Mouse (Mus musculus) C2C12 (cell line): Measurements from ENCODE around the gene Caskin2. TPM values are rescaled to one million over a fixed set of nuclear protein-coding genes. Genes with fewer than 3 reads are reported as not detected.

ENCODE experiments used
- H3K27me3 ChIP-seq: one replicate; pipeline ENCODE4 v1.6.1; 2011; ENCODE audit not compliant: control insufficient read depth, insufficient read depth, insufficient read length
- H3K36me3 ChIP-seq: one replicate; pipeline ENCODE4 v1.6.1; 2011; ENCODE audit not compliant: control insufficient read depth, insufficient read depth
- H3K4me3 ChIP-seq: one replicate; pipeline ENCODE4 v1.5.1; 2011; ENCODE audit warnings: mild to moderate bottlenecking, control low read depth; ENCODE audit not compliant: poor library complexity, insufficient read depth, severe bottlenecking
- H3K79me2 ChIP-seq: one replicate; pipeline ENCODE4 v1.6.1; 2011; ENCODE audit not compliant: control insufficient read depth, insufficient read depth
- H3K79me3 ChIP-seq: one replicate; pipeline ENCODE4 v1.6.1; 2011; ENCODE audit warnings: low read depth, control low read depth
- H3ac ChIP-seq: one replicate; pipeline ENCODE3; 2011; ENCODE audit warnings: low read depth; ENCODE audit not compliant: control insufficient read depth, insufficient read length
- CEBPB ChIP-seq: IDR thresholded peaks from one replicate; pipeline ENCODE4 v1.6.1; 2011; ENCODE audit warnings: low read depth, mild to moderate bottlenecking, control low read depth, moderate library complexity
- CTCF ChIP-seq: IDR thresholded peaks from one replicate; pipeline ENCODE4 v1.5.1; 2011; ENCODE audit not compliant: control insufficient read depth, insufficient read depth, insufficient read length
- FOSL1 ChIP-seq: IDR thresholded peaks from one replicate; pipeline ENCODE4 v1.8.0; 2011; ENCODE audit warnings: mild to moderate bottlenecking, low read length; ENCODE audit not compliant: poor library complexity, insufficient read depth, severe bottlenecking
- MAX ChIP-seq: IDR thresholded peaks from one replicate; pipeline ENCODE4 v1.6.1; 2011; ENCODE audit warnings: mild to moderate bottlenecking, control low read depth
- MYOD1 ChIP-seq: IDR thresholded peaks from one replicate; pipeline ENCODE4 v1.6.1; 2011; ENCODE audit warnings: low read depth; ENCODE audit not compliant: control insufficient read depth, insufficient read length
- MYOG ChIP-seq: IDR thresholded peaks from one replicate; pipeline ENCODE4 v1.6.1; 2011; ENCODE audit not compliant: control insufficient read depth, insufficient read length; ENCODE audit errors: extremely low read depth
- USF1 ChIP-seq: IDR thresholded peaks from one replicate; pipeline ENCODE4 v1.6.1; 2011; ENCODE audit warnings: low read depth, mild to moderate bottlenecking, control low read depth, moderate library complexity
- polyA plus RNA-seq: library from polyadenylated mRNA; unstranded; fragments of >200 nt; fragmentation: generic; extraction: Trizol; gene quantifications from one replicate; pipeline ENCODE4 v1.2.1, GENCODE M21; 2012; ENCODE audit warnings: missing spikeins

Gene Caskin2
- polyA plus RNA-seq, 1 experiment: 7.3 TPM

DNA sequence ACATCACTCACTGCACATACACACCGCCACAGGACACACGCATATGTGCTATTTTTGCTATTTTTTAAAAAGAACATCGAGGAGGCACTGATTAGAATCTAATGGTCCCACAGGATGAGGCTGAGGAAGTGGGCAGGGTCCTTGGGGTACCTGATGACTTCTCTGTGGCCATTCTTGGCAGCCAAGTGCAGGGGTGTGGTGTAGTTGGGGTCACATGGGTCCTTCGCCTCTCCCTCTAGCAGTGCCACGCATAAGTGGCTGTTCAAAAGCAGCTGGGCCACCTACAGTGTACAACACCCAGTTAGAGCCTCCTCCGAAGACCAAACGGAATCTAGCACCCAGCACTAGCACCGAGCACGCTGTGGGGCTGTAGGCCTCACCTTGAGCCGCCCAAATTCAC, 7.3 kb downstream of the Caskin2 start:
- Histone ChIP-seq H3ac (no peak overlapping the region), H3K36me3 (peaks cover 24% of the 10 kb centered on the region), H3K79me2 (no peaks in the 10 kb centered on the region), H3K4me3 (no peak overlapping the region), H3K27me3 (no peaks in the 10 kb centered on the region), H3K79me3 (no peaks in the 10 kb centered on the region)
- TF ChIP-seq CTCF (no peak), MYOD1 (no peak), USF1 (no peak), CEBPB (no peak), FOSL1 (no peak), MAX (no peak), MYOG (no peak)

DNA sequence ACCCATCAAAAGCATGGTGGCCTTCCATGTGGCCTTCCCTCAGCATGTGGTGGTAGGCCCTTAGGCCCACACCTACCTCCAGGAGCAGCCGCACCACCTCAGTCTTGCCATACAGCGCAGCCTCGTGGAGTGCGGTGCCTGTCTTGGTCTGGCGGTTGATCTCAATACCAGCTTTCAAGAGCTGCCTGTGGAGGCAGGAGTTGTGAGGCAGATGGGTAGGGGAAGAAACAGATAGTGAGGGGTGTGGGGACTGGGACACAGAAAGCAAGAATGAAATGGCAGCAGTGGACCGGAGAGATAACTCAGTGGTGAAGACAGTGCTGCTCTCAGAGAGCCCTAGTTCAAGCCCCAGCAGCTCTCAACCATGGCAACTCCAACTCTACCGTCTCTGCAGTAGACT, 8.4 kb downstream of the Caskin2 start:
- H3K36me3 ChIP-seq: peaks cover 26% of the 10 kb centered on the region
- no peaks in the 10 kb centered on the region for H3K79me3 ChIP-seq
- H3ac ChIP-seq: no peak overlapping the region
- no peak overlapping the region for H3K4me3 ChIP-seq
- TF ChIP-seq CTCF (no peak), MYOD1 (no peak), MAX (no peak), CEBPB (no peak), USF1 (no peak), FOSL1 (no peak), MYOG (no peak)
- H3K27me3 ChIP-seq: no peaks in the 10 kb centered on the region
- no peaks in the 10 kb centered on the region for H3K79me2 ChIP-seq

DNA sequence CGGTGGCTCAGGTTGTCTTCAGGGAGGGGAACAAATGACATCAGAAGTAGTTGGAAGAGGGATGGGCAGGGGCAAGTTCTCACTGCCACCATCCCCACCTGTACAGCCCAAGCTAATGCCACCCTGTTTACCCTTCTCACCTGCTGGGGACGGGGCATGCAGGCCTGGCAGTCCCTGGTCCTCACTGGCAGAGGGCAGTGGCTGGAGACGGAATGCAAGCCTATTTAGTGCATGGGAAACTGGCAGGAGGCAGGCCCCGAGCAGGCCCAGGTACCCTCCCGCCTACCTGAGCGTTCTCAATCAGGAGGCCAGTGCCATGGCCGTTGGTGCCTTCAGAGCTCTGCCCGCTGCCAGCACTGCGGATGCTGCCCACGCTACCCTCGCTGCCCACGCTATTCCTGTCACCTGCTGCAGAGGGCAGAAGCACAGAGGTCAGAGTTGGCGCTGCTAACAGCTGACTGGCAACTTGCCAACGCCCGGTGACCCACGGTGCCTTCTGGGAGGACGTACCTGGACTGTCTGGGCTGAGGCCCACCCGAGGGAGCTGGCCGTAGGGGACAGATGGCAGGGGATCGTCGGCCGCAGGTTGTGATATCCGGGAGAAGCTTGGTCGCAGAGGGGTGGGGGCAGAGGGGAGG, 10.2 kb downstream of the Caskin2 start:
- Histone ChIP-seq H3K36me3 (peaks cover 40% of the 10 kb centered on the region), H3K79me2 (no peaks in the 10 kb centered on the region), H3ac (no peak overlapping the region), H3K79me3 (no peaks in the 10 kb centered on the region), H3K4me3 (no peak overlapping the region), H3K27me3 (no peaks in the 10 kb centered on the region)
- no peak for TF ChIP-seq FOSL1
- no peak for TF ChIP-seq CTCF
- TF ChIP-seq MYOG: no peak
- no peak for TF ChIP-seq MAX
- no peak for TF ChIP-seq MYOD1

DNA sequence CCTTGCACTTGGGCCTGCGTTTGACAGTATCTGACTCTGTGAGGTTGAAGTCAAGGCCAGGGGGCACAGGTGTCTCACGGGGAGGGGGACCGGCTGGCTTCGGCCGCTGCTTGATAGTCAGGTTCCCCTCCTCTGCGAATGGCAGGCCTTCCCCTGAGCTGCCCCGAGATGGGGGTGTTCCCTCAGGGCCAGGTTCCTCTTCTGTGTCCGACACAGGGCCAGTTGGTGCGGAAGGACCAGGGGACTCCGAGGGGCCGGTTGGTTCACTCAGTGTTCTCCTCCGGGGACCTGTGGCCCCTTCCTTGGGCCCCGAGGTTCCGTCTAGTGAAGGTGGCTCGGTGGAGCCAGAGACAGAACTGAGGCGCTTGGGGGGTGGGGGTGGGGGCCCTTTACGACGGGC, 12.5 kb downstream of the Caskin2 start:
- H3ac ChIP-seq: no peak overlapping the region
- no peaks in the 10 kb centered on the region for H3K27me3 ChIP-seq
- TF ChIP-seq USF1: no peak
- TF ChIP-seq CTCF: no peak
- TF ChIP-seq CEBPB: no peak
- no peak for TF ChIP-seq MAX
- TF ChIP-seq MYOD1: no peak
- no peak for TF ChIP-seq FOSL1
- no peak for TF ChIP-seq MYOG
- no peaks in the 10 kb centered on the region for H3K79me2 ChIP-seq
- no peak overlapping the region for H3K4me3 ChIP-seq
- peaks cover 40% of the 10 kb centered on the region for H3K36me3 ChIP-seq
- no peaks in the 10 kb centered on the region for H3K79me3 ChIP-seq

DNA sequence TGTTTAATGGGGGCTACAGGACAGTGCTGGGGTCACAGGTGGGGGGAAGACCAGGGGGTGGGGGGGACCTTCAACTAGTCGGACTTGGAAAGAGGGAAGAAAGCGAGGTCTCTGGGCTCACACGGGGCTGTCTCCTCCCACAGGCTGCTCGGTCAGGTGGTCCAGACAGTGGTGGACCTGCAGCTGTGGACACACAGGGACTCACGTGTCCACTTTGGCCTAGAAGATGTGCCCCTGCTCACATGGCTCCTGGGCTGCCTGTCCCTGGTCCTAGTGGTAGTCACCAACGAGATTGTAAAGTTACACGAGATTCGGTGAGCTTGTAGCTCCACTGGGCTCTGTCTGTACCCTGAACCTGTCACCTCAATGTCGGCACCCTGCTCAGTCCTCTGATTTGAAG, 15.8 kb downstream of the Caskin2 start:
- no peaks in the 10 kb centered on the region for H3K79me3 ChIP-seq
- no peak overlapping the region for H3K4me3 ChIP-seq
- H3K79me2 ChIP-seq: no peaks in the 10 kb centered on the region
- H3ac ChIP-seq: no peak overlapping the region
- peaks cover 25% of the 10 kb centered on the region for H3K36me3 ChIP-seq
- no peaks in the 10 kb centered on the region for H3K27me3 ChIP-seq
- TF ChIP-seq FOSL1: no peak
- TF ChIP-seq MAX: no peak
- TF ChIP-seq CTCF: no peak
- no peak for TF ChIP-seq MYOD1
- TF ChIP-seq USF1: no peak
- TF ChIP-seq CEBPB: no peak
- TF ChIP-seq MYOG: no peak

DNA sequence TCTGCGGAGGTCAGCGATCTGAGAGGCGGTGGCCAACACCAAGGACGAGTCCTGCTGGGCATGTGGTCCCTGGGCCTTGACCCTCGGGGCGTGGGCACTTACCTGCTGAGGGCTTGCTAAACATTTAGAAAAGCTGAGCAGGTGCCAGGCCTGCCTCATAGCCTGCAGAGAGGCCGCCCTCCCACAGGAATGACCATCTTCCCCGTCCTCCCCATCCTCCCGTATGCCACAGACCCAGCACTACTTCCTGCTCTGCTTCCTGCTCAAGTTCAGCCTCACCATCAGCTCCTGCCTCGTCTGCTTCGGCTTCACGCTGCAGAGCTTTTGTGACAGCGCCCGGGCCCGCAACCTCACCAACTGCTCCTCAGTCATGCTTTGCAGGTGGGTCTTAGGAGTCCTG, 16.5 kb downstream of the Caskin2 start:
- TF ChIP-seq USF1: no peak
- TF ChIP-seq MAX: no peak
- no peak for TF ChIP-seq CEBPB
- TF ChIP-seq MYOD1: no peak
- no peak for TF ChIP-seq CTCF
- TF ChIP-seq MYOG: no peak
- TF ChIP-seq FOSL1: no peak
- Histone ChIP-seq H3K27me3 (no peaks in the 10 kb centered on the region), H3ac (no peak overlapping the region), H3K79me2 (no peaks in the 10 kb centered on the region), H3K4me3 (no peak overlapping the region), H3K79me3 (no peaks in the 10 kb centered on the region), H3K36me3 (peaks cover 26% of the 10 kb centered on the region)
